Mouse (Mus musculus) brain, embryonic 14.5 days (tissue): Measurements from ENCODE around the gene Psmb10.

Experiments used
- CTCF ChIP-seq: fragments of 200-500 bp; IDR thresholded peaks from 2 replicates; pipeline ENCODE4 v1.5.1; 2012; ENCODE audit warnings: inconsistent platforms, mild to moderate bottlenecking, moderate library complexity, borderline replicate concordance; ENCODE audit not compliant: insufficient read depth, insufficient read length; ENCODE audit errors: extremely low read depth
- POLR2A ChIP-seq: fragments of 200-500 bp; IDR thresholded peaks from 2 replicates; pipeline ENCODE4 v1.6.1; 2012; ENCODE audit warnings: mild to moderate bottlenecking, inconsistent platforms, borderline replicate concordance; ENCODE audit not compliant: poor library complexity, insufficient read depth, insufficient read length, severe bottlenecking; ENCODE audit errors: extremely low read depth

- TF ChIP-seq CTCF (no peak), POLR2A (peak; percentile 73)
These were observed 27.7 kb upstream of the Psmb10 start, which contains the start of gene Slc12a4 for GRCm38 (mm10) chr8:105965905-105966341.
